Mouse (Mus musculus): Measurements from ENCODE around the gene Inca1.

Inca1 gene

GRCm38 (mm10) chr11:70653345-70654197 is 46.4 kb downstream of the Inca1 start:
- peak; percentile 81 for DNase-seq (ENCODE audit: low read depth, low spot score)

GRCm38 (mm10) chr11:70652884-70653344 is 47.0 kb downstream of the Inca1 start:
- DNase-seq (ENCODE audit: low read depth, low spot score) = no peak

- DNase-seq (ENCODE audit: low read depth, low spot score) = no peak
These were observed 47.7 kb downstream of the Inca1 start for GRCm38 (mm10) chr11:70652029-70652883.

GRCm38 (mm10) chr11:70651391-70651790 is 48.6 kb downstream of the Inca1 start:
- DNase-seq (ENCODE audit: low read depth, low spot score) = no peak

- DNase-seq (ENCODE audit: low read depth, low spot score) = peak; percentile 78
These were observed 49.4 kb downstream of the Inca1 start for GRCm38 (mm10) chr11:70650322-70651175.

- no peak for DNase-seq (ENCODE audit: low read depth, low spot score)
These were observed 50.7 kb downstream of the Inca1 start for GRCm38 (mm10) chr11:70649185-70649734.

GRCm38 (mm10) chr11:70648512-70648911 is 51.4 kb downstream of the Inca1 start:
- DNase-seq (ENCODE audit: low read depth, low spot score) = no peak

- peak; percentile 66 for DNase-seq (ENCODE audit: low read depth, low spot score)
These were observed 52.1 kb downstream of the Inca1 start for GRCm38 (mm10) chr11:70647716-70648420.

GRCm38 (mm10) chr11:70646691-70647650 is 53.0 kb downstream of the Inca1 start, which contains the start of the genes Rnf167 and Slc25a11:
Gene Rnf167, plus strand, starts transcription at chr11:70647235.
Gene Slc25a11, minus strand, starts transcription at chr11:70647479.
- DNase-seq (ENCODE audit: low read depth, low spot score) = peak; percentile 99

- DNase-seq (ENCODE audit: low read depth, low spot score) = no peak
These were observed 53.7 kb downstream of the Inca1 start for GRCm38 (mm10) chr11:70646259-70646555.

GRCm38 (mm10) chr11:70645461-70646258 is 54.3 kb downstream of the Inca1 start:
- no peak for DNase-seq (ENCODE audit: low read depth, low spot score)

GRCm38 (mm10) chr11:70644564-70645103 is 55.3 kb downstream of the Inca1 start:
- DNase-seq (ENCODE audit: low read depth, low spot score) = no peak

GRCm38 (mm10) chr11:70643051-70643450 is 56.9 kb downstream of the Inca1 start:
- DNase-seq (ENCODE audit: low read depth, low spot score) = no peak

- DNase-seq (ENCODE audit: low read depth, low spot score) = no peak
These were observed 58.7 kb downstream of the Inca1 start for GRCm38 (mm10) chr11:70641241-70641640.

GRCm38 (mm10) chr11:70639976-70640375 is 60.0 kb downstream of the Inca1 start:
- no peak for DNase-seq (ENCODE audit: low read depth, low spot score)

GRCm38 (mm10) chr11:70638714-70639278 is 61.2 kb downstream of the Inca1 start, which contains the start of gene Gp1ba:
Gene Gp1ba, plus strand, starts transcription at chr11:70639122.
- no peak for DNase-seq (ENCODE audit: low read depth, low spot score)

Data from R1 (cell line).